Mouse (Mus musculus): ENCODE data around the gene Sel1l2.

GRCm38 (mm10) chr2:140395179-140395578 is 5.7 kb upstream of the Sel1l2 start, which contains the start of gene Macrod2:
- TF ChIP-seq ZNF384 (IDR thresholded peaks at IDR 0.05; ENCODE audit: low read depth, low read length) (no peak), HCFC1 (IDR thresholded peaks at IDR 0.05; ENCODE audit: borderline replicate concordance, insufficient read depth, low read length) (no peak)

Measured in ES-E14 (cell line).